Mouse (Mus musculus): ENCODE results near the gene Slc37a4. TPM values are rescaled to one million over a fixed set of nuclear protein-coding genes. Genes with fewer than 3 reads are reported as not detected.

Slc37a4 gene
- polyA plus RNA-seq, 1 experiment: 54.9 TPM

DNA sequence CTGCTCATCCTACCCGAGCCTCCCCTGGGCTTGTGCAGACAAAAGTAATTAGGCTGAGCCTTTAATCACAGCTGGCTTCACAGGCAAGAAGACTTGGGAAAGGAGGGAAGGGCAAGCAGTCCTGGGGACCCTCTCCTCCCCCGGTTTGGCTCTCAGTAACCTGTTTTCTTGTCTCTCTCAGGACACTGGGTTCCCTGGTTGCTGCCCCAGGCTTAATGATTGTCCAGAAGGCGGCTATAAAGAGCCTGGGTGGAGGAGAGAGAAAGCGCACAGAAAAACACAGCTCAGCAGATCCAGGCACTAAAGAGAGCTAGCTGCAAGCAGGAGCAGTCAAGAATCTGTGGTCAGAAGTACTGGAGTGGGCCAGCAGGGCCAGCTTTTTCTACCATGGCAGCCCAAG, 1.4 kb downstream of the Slc37a4 start:
- H3K36me3 ChIP-seq (ENCODE audit: control insufficient read depth, insufficient read depth, low read length): peaks cover 35% of the 10 kb centered on the region
- no peaks in the 10 kb centered on the region for H3K27me3 ChIP-seq (ENCODE audit: control insufficient read depth, insufficient read depth, low read length)
- H3K27ac ChIP-seq (ENCODE audit: insufficient read depth, low read depth, low read length): peak overlapping the region; percentile 99
- H3K4me3 ChIP-seq (ENCODE audit: low read depth, low read length): peak overlapping the region; percentile 68
- 19% methylated on average over 4 of the region's 4 CpGs for WGBS
- H3K4me1 ChIP-seq (ENCODE audit: control insufficient read depth, insufficient read depth, insufficient read length, low read length): peaks cover 32% of the 10 kb centered on the region
- TF ChIP-seq POLR2A (IDR thresholded peaks at IDR 0.05; ENCODE audit: low read depth, low read length) (no peak; the same call in 1 of the 2 replicates), CTCF (IDR thresholded peaks at IDR 0.05; ENCODE audit: extremely low read depth, insufficient read length, insufficient replicate concordance, low read depth, low read length) (no peak)

DNA sequence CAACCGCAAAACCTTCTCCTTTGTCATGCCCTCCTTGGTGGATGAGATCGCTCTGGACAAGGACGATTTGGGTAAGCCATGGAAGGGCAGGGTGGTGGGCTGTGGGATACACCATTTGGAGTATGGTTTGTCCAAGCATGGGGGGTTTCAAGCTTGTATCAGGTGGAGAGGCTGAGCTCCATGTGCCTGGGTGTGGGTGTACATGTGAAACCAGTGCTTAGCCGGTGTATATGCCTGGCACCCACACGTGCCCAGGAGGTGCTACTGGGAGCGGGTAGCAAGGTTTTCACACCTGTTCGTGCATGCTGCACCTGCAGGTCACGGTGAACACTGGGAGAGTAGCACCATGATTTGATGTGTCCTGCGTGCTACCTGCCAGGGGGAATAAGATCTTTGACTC, 1.9 kb downstream of the Slc37a4 start:
- peak overlapping the region; percentile 68 for H3K4me3 ChIP-seq (ENCODE audit: low read depth, low read length)
- 26% methylated on average over 9 of the region's 9 CpGs for WGBS
- peak overlapping the region; percentile 99 for H3K27ac ChIP-seq (ENCODE audit: insufficient read depth, low read depth, low read length)
- peaks cover 32% of the 10 kb centered on the region for H3K4me1 ChIP-seq (ENCODE audit: control insufficient read depth, insufficient read depth, insufficient read length, low read length)
- no peaks in the 10 kb centered on the region for H3K27me3 ChIP-seq (ENCODE audit: control insufficient read depth, insufficient read depth, low read length)
- H3K36me3 ChIP-seq (ENCODE audit: control insufficient read depth, insufficient read depth, low read length): peaks cover 39% of the 10 kb centered on the region
- TF ChIP-seq CTCF (IDR thresholded peaks at IDR 0.05; ENCODE audit: extremely low read depth, insufficient read length, insufficient replicate concordance, low read depth, low read length) (no peak), POLR2A (IDR thresholded peaks at IDR 0.05; ENCODE audit: low read depth, low read length) (no peak)

DNA sequence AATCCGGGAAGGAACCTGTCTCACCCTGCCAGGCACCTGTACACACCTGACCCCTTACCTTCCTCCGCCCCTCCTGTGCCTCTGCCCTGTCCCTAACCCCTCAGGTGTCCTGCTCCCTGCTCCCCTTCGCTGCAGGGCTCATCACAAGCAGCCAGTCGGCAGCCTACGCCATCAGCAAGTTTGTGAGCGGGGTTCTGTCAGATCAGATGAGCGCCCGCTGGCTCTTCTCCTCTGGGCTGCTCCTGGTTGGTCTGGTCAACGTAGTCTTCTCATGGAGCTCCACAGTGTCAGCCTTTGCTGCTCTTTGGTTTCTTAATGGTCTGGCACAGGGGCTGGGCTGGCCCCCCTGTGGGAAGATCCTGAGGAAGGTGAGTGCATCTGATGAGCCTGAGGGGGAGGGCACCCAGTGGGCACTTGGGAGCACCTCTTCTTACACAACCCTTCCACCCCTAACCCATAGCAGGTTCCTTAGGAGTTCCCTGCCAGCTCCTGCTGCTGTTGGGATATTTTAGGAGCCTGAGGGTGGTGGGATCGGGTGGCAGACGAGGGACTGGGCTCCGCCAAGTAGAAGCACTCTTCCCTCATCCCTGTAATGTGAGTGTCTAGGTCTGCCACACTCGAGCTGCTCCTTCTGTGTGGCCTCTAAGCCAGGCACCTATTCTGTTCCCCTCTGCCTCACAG, 2.6 kb downstream of the Slc37a4 start:
- Histone ChIP-seq H3K27ac (ENCODE audit: insufficient read depth, low read depth, low read length) (no peak overlapping the region), H3K4me1 (ENCODE audit: control insufficient read depth, insufficient read depth, insufficient read length, low read length) (peaks cover 32% of the 10 kb centered on the region), H3K36me3 (ENCODE audit: control insufficient read depth, insufficient read depth, low read length) (peaks cover 46% of the 10 kb centered on the region), H3K27me3 (ENCODE audit: control insufficient read depth, insufficient read depth, low read length) (no peaks in the 10 kb centered on the region), H3K4me3 (ENCODE audit: low read depth, low read length) (peak overlapping the region; percentile 68)
- TF ChIP-seq CTCF (IDR thresholded peaks at IDR 0.05; ENCODE audit: extremely low read depth, insufficient read length, insufficient replicate concordance, low read depth, low read length) (no peak), POLR2A (IDR thresholded peaks at IDR 0.05; ENCODE audit: low read depth, low read length) (no peak)
- WGBS: 81% methylated on average over 13 of the region's 13 CpGs

DNA sequence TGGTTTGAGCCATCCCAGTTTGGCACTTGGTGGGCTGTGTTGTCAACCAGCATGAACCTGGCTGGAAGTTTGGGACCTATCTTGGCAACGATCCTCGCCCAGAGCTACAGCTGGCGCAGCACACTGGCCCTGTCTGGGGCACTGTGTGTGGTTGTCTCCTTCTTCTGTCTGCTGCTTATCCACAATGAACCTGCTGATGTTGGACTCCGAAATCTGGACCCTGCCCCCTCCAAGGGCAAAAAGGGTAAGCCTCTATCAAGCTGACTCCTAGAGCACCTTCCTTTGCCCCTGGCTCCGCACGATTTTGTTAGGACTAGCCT, 3.1 kb downstream of the Slc37a4 start:
- H3K27ac ChIP-seq (ENCODE audit: insufficient read depth, low read depth, low read length): no peak overlapping the region
- 89% methylated on average over 6 of the region's 6 CpGs for WGBS
- H3K36me3 ChIP-seq (ENCODE audit: control insufficient read depth, insufficient read depth, low read length): peaks cover 50% of the 10 kb centered on the region
- TF ChIP-seq POLR2A (IDR thresholded peaks at IDR 0.05; ENCODE audit: low read depth, low read length) (no peak), CTCF (IDR thresholded peaks at IDR 0.05; ENCODE audit: extremely low read depth, insufficient read length, insufficient replicate concordance, low read depth, low read length) (no peak)
- no peaks in the 10 kb centered on the region for H3K27me3 ChIP-seq (ENCODE audit: control insufficient read depth, insufficient read depth, low read length)
- H3K4me1 ChIP-seq (ENCODE audit: control insufficient read depth, insufficient read depth, insufficient read length, low read length): peaks cover 32% of the 10 kb centered on the region
- H3K4me3 ChIP-seq (ENCODE audit: low read depth, low read length): peak overlapping the region; percentile 68

DNA sequence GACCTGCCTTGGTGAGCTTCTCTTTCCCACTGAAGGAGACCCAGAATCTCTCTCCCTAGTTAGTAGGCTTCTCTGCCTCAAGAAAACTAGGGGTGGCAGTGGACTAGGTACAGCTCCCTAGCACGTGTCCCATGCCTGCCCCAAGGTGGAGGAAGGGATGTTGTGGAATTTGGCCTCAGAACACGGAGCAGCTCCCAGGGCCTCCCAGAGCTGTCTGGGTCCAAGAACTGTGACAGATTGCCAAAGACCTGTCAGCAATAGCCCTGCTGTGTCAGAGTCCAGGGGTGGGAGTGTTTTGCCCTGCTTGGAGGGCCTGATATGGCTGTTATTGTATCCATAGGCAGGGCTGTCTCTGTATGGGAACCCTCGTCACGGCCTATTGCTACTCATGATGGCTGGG, 4.4 kb downstream of the Slc37a4 start:
- peak overlapping the region; percentile 73 for H3K27ac ChIP-seq (ENCODE audit: insufficient read depth, low read depth, low read length)
- H3K4me1 ChIP-seq (ENCODE audit: control insufficient read depth, insufficient read depth, insufficient read length, low read length): peaks cover 29% of the 10 kb centered on the region
- peaks cover 50% of the 10 kb centered on the region for H3K36me3 ChIP-seq (ENCODE audit: control insufficient read depth, insufficient read depth, low read length)
- 0 out of 2 replicates have a peak overlapping the region, but pooled peaks have one; percentile 5 for H3K4me3 ChIP-seq (ENCODE audit: low read depth, low read length)
- no peaks in the 10 kb centered on the region for H3K27me3 ChIP-seq (ENCODE audit: control insufficient read depth, insufficient read depth, low read length)
- 33% methylated on average over 4 of the region's 4 CpGs for WGBS
- no peak for TF ChIP-seq CTCF (IDR thresholded peaks at IDR 0.05; ENCODE audit: extremely low read depth, insufficient read length, insufficient replicate concordance, low read depth, low read length)
- TF ChIP-seq POLR2A (IDR thresholded peaks at IDR 0.05; ENCODE audit: low read depth, low read length): no peak

DNA sequence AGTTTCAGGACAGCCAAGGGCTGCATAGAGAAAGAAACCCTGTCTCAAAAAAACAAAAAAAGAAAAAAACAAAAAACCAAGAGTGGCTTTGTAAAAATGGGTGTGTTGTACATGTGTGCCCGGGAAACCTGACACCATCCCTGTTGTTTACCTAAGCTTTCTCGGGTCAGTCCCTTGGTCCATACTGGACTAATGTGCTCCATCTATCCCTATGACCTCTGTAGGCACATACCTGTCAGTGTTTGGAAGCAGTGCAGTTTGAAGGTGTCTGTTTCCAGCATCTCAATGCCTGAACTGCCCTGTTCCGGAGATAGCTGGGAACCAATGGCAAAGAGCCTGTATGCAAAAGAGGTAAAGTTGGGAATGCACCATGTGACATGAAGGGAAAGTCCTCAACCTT, 8.4 kb downstream of the Slc37a4 start:
- Histone ChIP-seq H3K27me3 (ENCODE audit: control insufficient read depth, insufficient read depth, low read length) (no peaks in the 10 kb centered on the region), H3K4me1 (ENCODE audit: control insufficient read depth, insufficient read depth, insufficient read length, low read length) (peaks cover 19% of the 10 kb centered on the region; the same call in 1 of the 2 replicates), H3K36me3 (ENCODE audit: control insufficient read depth, insufficient read depth, low read length) (peaks cover 56% of the 10 kb centered on the region), H3K27ac (ENCODE audit: insufficient read depth, low read depth, low read length) (no peak overlapping the region), H3K4me3 (ENCODE audit: low read depth, low read length) (no peak overlapping the region)
- TF ChIP-seq CTCF (IDR thresholded peaks at IDR 0.05; ENCODE audit: extremely low read depth, insufficient read length, insufficient replicate concordance, low read depth, low read length) (no peak), POLR2A (IDR thresholded peaks at IDR 0.05; ENCODE audit: low read depth, low read length) (no peak)
- 57% methylated on average over 3 of the region's 3 CpGs for WGBS

DNA sequence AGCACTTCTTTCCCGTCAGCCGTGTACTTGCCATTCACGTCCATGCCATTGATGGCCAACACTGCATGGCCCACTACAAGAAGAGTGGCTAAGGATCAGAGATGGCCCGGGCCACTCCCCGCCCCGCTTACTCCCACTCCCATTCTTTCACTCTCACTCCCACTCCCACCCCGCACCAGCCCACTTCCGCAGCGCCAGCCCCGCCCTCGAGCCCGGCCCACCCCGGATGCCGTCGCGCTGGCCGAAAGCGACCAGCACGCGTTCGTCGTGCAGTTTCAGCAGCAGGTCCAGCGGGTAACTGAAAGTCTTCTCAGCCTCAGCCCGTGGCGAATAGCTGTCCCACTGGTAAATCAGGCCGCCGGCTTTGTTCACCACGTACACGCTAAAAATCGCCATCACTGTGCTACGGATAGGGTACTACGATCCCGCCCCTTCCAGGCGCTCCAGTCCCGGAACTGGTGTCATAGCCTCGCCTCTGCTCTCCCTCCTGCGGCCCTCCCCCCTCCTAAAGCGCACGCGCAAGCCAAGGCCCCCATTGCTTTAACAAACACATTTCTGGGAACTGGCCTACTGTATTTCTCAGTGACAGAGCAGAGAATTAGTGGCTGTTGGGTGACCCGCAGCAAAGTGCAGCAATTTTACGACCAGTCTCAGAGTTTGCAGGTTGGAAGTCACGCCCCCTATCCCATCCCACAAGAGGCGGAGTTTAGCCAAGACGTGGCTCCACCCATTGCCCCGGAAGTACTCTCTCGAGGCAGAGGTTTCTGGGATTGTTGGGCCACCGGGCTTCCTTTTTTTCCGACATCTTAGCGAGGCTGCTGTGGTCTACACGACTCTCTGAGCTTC, 10.5 kb downstream of the Slc37a4 start, which contains the start of the genes Rps25 and Trappc4:
Gene Rps25 (plus strand): TSS at position 234 of the 846 bp plus-strand sequence.
Gene Trappc4 (minus strand): TSS at position 695 of the 846 bp plus-strand sequence.
- no peak; the same call in none of the 2 replicates for TF ChIP-seq POLR2A (IDR thresholded peaks at IDR 0.05; ENCODE audit: low read depth, low read length)
- TF ChIP-seq CTCF (IDR thresholded peaks at IDR 0.05; ENCODE audit: extremely low read depth, insufficient read length, insufficient replicate concordance, low read depth, low read length): no peak
- Histone ChIP-seq H3K36me3 (ENCODE audit: control insufficient read depth, insufficient read depth, low read length) (peaks cover 53% of the 10 kb centered on the region), H3K4me1 (ENCODE audit: control insufficient read depth, insufficient read depth, insufficient read length, low read length) (peaks cover 2% of the 10 kb centered on the region; the same call in 1 of the 2 replicates), H3K27ac (ENCODE audit: insufficient read depth, low read depth, low read length) (peak within 1 kb of the TSS; percentile 98), H3K4me3 (ENCODE audit: low read depth, low read length) (peak within 1 kb of the TSS; percentile 89), H3K27me3 (ENCODE audit: control insufficient read depth, insufficient read depth, low read length) (no peaks in the 10 kb centered on the region)
- under 1% methylated on average over 51 of the region's 51 CpGs for WGBS
